Mouse (Mus musculus) heart, postnatal 4 days (tissue): ENCODE data around the gene Sult1c2. TPM values are rescaled to one million over a fixed set of nuclear protein-coding genes. Genes with fewer than 3 reads are reported as not detected.
"Not testable (repeated sequence)": the region's sequence is repeated elsewhere in the genome, so short reads cannot be mapped to it uniquely, and the experiment has no call there.

Source experiments
- DNase-seq: peaks from one replicate; pipeline ENCODE4 v3.0.0; 2021
- total RNA-seq, 2 experiments: library from RNA; stranded (reverse); gene quantifications; 2 replicates each; pipeline ENCODE4 v1.2.3; 2021

Sult1c2 gene
- not detected for total RNA-seq

DNA sequence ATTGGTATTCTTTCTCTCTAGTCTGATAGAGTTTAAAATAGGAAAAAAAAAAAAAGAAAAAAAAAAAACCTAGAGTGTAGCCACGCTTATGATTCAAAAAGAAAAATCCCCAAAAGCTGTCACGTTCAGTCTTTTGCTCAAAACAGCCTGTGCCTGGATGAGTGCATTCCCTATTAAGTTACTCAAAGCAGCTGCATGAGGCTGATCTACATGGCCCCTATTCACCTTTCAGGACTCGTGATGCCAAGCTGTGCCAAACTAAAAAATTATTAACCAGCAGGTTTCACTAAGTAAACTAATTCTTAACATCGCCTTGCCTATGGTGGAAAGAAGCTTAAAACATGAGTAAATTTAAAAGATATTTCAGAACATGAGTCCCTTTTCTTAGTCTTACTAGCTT is at the start of gene Sult1c2:
Gene Sult1c2, minus strand, starts transcription at position 134 of the 400 bp plus-strand sequence.
- no peak for DNase-seq

DNA sequence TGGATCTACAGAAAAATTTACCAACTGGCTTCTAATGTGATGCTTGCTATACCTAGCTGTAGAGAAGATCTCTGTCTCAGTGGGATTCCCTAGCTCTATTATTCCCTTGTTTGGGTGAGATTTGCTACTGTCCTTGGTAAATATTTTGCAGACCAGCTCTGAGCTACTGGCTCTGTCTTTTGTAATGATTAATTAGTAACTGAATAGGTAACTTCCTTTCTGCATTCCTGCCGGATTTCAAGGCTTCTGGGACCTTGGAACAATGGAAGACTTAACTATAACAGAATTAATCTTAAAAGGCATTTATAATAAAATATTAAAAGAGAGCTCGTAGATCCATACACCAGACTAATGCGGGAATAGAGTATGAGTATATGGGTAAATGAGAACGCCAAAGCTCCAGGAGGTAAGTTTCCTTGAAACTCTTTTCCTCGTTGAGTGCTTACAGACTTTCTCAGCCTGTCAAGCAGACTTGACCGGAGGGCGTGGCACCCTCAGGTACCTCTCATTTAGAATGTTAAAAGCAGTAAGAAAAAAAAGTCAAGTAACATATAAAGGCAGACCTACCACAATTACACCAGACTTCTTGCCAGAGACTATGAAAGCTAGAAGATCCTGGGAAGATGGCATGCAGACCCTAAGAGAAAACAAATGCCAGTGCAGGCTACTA is 33.0 kb upstream of the Sult1c2 start:
- DNase-seq, result not testable (repeated sequence)

DNA sequence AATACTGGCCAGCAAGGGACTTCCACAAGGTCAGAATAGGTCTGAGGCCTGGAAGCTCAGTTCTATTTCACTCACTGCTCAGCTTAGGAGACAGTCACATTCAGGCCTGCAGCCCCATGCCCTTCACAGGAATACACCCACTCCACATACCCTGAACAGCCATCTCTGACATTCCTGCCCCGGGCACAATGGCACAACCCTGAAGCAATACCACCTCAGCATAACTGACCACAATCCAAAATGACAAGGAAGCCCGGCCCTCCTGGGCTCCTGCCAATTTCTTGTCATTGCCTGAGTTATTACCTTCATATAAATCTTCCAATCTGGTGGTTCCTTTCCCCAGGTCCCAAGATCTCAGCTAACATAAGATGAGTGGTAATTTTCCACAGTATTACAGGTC is 28.3 kb upstream of the Sult1c2 start:
- no peak for DNase-seq

DNA sequence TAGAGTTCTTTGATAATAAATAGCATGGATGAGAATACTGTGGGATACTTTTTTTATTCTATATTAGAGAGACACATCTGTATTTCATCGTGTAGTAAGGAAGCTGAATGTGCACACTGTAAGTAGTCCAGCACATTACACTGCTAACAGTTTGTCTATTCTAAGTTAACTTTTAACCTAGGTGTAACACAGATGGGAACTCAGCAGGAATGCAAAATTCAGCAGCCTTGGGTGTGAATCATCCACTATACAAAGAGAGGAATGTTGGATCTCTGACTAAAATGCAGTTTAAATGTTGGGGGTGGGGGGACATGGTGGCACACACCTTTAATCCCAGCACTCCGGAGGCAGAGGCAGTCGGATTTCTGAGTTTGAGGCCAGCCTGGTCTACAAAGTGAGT is 26.1 kb upstream of the Sult1c2 start:
- no peak for DNase-seq

DNA sequence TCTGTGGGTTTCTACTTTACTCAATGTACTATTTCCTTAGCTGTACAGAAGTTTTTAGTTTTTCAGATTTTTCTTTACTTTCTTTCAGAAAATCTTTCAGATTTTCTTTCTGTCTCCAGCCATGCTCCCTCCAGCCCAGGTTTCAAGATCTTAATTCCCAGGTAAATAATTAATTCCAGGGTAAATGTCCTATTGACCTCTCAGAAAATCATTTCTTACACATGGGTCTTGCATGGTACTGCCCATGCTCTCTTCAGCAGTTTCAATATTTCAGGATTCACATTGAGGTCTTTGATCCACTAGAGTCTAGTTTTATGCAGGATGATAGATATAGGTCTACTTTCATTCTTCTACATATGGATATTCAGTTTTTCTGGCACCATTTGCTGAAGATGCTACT is 23.8 kb upstream of the Sult1c2 start:
- DNase-seq, result no peak

DNA sequence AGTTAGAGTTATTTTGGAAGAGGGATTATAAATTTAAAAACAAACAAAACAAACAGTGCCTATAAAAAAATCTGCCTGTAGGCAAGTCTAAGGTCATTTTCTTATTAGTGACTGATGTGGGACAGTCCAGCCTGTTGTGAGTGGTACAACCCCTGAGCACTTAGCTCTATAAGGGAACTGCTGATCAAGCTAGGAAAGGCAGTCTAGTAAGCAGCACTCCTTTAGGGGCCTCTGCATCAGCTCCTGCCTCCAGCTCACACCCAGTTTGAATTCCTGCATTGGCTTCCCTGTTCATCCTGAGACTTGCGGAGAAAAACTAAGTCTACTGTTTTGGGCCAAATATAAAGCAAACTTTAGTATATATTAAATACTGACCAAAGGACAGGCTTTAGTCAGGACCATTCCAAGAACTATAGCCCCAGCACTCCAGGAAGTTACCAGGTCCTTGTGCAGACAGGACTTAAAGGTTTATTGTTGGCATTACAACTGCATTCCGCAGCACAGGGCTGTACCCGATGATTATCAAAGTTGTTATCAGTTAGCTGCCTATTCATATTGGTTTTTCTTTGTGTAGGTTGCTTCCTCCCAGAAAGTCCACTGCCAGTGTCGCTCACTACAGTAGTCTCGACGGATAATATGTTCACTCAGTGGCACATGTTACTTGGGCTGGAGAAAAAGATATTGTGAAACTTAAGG is 19.3 kb upstream of the Sult1c2 start:
- no peak for DNase-seq

DNA sequence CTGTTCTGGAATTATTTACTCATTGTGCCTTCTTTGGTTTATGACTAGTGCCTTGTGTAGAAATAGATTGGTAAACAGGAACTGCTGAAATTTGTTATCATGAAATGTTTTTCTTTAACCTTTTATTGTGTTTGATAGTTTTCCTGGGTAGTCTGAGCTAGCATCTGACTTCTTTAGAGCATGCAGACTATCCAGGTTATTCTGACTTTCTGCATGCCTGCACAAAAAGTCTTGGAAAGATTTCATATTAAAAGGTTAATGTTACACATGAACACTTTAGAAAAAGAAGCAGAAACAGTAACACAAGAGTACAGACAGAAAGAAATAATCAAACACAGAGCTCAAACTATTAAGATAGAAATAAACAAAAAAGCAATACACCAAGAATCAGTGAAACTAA is 14.4 kb upstream of the Sult1c2 start:
- DNase-seq, result no peak

DNA sequence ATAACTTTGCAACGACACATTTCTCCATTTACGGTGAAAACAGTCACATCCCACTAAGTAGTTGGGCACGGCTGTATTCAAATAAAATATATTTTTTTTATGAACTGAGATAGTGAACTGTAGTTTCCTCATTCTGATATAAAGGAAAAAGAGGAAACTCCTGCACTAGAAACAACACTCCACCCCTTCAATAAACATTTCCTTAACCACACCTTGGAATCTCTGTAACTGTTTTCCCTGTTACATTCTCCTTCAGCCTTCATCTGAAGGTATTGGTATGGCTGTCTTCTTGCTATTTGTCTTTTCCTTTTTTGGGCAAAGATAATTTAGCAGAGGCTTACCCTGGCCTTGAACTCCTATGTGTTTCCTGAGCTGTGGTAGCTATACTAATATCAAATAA is 8.9 kb upstream of the Sult1c2 start:
- DNase-seq, result no peak

DNA sequence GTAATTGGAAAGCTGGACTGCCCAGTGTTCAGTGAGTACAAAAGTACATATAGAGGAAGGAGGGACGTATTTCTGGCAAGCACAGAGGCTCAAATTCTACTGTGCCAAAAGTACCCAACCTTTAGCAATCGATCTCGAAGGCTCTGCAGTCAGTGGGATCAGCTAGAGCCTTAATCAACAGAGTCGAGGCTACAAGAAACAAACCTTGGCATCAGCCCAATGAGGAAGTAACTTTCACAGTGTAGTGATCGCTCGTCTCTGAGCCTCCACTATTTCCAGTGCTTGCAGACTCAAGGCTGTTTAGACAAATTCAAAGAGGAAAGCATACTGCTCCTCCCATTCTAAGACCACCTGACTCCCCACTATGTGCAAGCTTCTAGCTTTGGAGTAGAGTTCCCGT is 343 bp downstream of the Sult1c2 start:
- peak; percentile 5 for DNase-seq

DNA sequence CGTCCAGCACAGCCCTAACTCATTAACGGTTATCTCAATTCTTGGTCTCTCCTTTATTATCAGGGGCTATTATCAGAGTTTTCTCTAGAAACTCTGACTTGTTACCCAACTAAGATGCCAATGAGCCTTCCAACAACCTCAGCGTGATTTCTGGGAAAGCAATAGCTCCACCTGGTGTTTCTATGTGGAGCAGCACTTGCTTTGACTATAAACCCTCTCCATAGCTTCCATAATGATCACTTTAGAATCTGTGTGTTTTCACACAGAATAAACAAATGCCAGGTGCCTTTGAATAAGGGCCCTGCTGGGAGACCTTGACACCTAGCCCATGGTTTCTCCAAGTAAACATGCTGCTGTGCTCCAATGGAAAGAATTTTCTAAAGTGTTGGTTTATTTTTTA is 12.8 kb downstream of the Sult1c2 start:
- peak; percentile 14 for DNase-seq

DNA sequence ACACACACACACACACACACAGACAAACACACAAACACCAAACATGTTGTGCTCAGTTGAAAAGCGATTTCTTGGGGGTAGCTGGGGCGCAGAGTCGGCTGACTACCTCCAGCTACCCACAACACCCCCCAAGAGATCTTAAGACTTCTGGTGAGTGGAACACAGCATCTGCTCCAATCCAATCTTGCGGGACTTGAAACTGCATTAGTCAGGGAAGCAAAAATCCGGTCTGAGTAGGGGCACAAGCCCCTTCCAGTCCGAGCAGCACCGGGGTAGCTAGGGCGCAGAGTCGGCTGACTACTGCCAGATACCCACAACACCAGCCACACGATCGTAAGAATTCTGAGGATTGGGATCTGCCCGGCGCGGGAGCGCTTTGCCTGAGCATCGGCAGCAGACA is 42.2 kb downstream of the Sult1c2 start:
- not testable (repeated sequence) for DNase-seq

DNA sequence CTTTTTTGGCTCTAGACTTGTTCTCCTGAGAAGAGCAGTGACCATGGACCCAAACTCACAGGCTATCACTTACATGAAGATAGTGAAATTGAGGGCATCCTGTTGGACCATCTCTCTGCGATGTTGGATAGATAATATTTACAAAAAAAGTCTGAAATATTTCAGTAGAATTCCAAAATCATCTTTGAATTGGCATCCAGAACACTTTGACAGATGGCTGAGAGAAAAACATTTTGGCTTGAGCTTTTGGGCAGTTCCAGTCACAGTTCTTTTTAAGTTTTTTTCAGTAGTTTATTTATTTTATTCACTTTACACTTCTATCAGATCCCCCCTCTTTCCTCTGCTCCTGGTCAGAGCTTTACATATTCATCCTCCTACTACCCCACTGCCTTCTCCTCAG is 62.8 kb downstream of the Sult1c2 start:
- DNase-seq, result no peak

Other genes with a start within 250 kb of the Sult1c2 start
- gene Sgo1, start 157.0 kb downstream of the Sult1c2 start, total RNA-seq, result 1 to 10 TPM; 8.3 to 9.7 TPM
- gene Sult1c1, start 144.3 kb upstream of the Sult1c2 start, total RNA-seq, result not detected